Mouse (Mus musculus) MEL (cell line): ENCODE measurements around the gene Irf4. TPM values are rescaled to one million over a fixed set of nuclear protein-coding genes. Genes with fewer than 3 reads are reported as not detected.

Experiments
- DNase-seq: peaks from one replicate; pipeline ENCODE4 v3.0.0; 2011; ENCODE audit warnings: low read depth, low spot score
- H3K27ac ChIP-seq: 2 replicates; pipeline ENCODE4 v1.5.1; 2012; ENCODE audit warnings: low read depth, mild to moderate bottlenecking, control low read depth, low read length, moderate library complexity; ENCODE audit not compliant: control insufficient read depth
- H3K27me3 ChIP-seq, 2 experiments: fragments of 150-350 bp in 1 of 2; sonication (generic) in 1 of 2; 2 replicates each; pipeline ENCODE4 v1.6.1; 2012; ENCODE audit warnings: low read length in 2 of 2, mild to moderate bottlenecking in 2 of 2, improper control_type of control experiment in 1 of 2, moderate library complexity in 1 of 2; ENCODE audit not compliant: insufficient read depth in 2 of 2, control insufficient read depth in 1 of 2
- H3K36me3 ChIP-seq, 2 experiments: 2 replicates each; pipeline ENCODE4 v1.6.1; 2012 to 2014; ENCODE audit warnings: low read length in 2 of 2, improper control_type of control experiment in 1 of 2, inconsistent platforms in 1 of 2, mild to moderate bottlenecking in 1 of 2; ENCODE audit not compliant: insufficient read depth in 2 of 2, control insufficient read depth in 1 of 2
- H3K4me1 ChIP-seq, 2 experiments: fragments of 150-350 bp in 1 of 2; sonication (generic) in 1 of 2; 2 replicates each; pipeline ENCODE4 v1.6.1; 2012; ENCODE audit warnings: low read length in 2 of 2, improper control_type of control experiment in 1 of 2, mild to moderate bottlenecking in 1 of 2; ENCODE audit not compliant: insufficient read depth in 2 of 2, control insufficient read depth in 1 of 2
- H3K4me3 ChIP-seq, 2 experiments: fragments of 150-350 bp in 1 of 2; sonication (generic) in 1 of 2; 2 replicates each; pipeline ENCODE4 v1.5.1; 2012; ENCODE audit warnings: low read depth in 2 of 2, low read length in 2 of 2, mild to moderate bottlenecking in 2 of 2, moderate library complexity in 2 of 2, control low read depth in 1 of 2, improper control_type of control experiment in 1 of 2; ENCODE audit not compliant: control insufficient read depth in 1 of 2, insufficient read depth in 1 of 2
- H3K79me2 ChIP-seq: 2 replicates; pipeline ENCODE4 v1.6.1; 2012; ENCODE audit warnings: mild to moderate bottlenecking, low read length, moderate library complexity; ENCODE audit not compliant: control insufficient read depth, poor library complexity, insufficient read depth
- H3K9ac ChIP-seq: 2 replicates; pipeline ENCODE4 v1.6.1; 2012; ENCODE audit warnings: low read depth, mild to moderate bottlenecking, control low read depth, low read length, moderate library complexity; ENCODE audit not compliant: control insufficient read depth, poor library complexity, severe bottlenecking
- H3K9me3 ChIP-seq: fragments of 150-350 bp; sonication (generic); replicated peaks from 2 replicates; pipeline ENCODE4 v1.6.1; 2012; ENCODE audit warnings: mild to moderate bottlenecking, low read length, improper control_type of control experiment, moderate library complexity; ENCODE audit not compliant: insufficient read depth
- BHLHE40 ChIP-seq: IDR thresholded peaks from 2 replicates; pipeline ENCODE4 v1.6.1; 2012; ENCODE audit warnings: low read depth, mild to moderate bottlenecking, inconsistent platforms, low read length, improper control_type of control experiment, borderline replicate concordance
- CHD2 ChIP-seq: IDR thresholded peaks from 2 replicates; pipeline ENCODE4 v1.6.1; 2011; ENCODE audit warnings: low read length, improper control_type of control experiment
- CTCF ChIP-seq, 3 experiments: IDR thresholded peaks in 2 of 3; conservative IDR thresholded peaks in 1 of 3; 2 replicates each; pipeline ENCODE4 v1.5.1; 2011 to 2012; ENCODE audit warnings: low read length in 3 of 3, low read depth in 2 of 3, mild to moderate bottlenecking in 2 of 3, improper control_type of control experiment in 1 of 3, inconsistent platforms in 1 of 3, mixed read lengths in 1 of 3, moderate library complexity in 1 of 3; ENCODE audit not compliant: control insufficient read depth in 1 of 3, insufficient read depth in 1 of 3, poor library complexity in 1 of 3, severe bottlenecking in 1 of 3
- ELF1 ChIP-seq: IDR thresholded peaks from 2 replicates; pipeline ENCODE4 v1.6.1; 2014; ENCODE audit warnings: low read depth, mild to moderate bottlenecking, inconsistent platforms, low read length, improper control_type of control experiment, moderate library complexity
- EP300 ChIP-seq, 2 experiments: IDR thresholded peaks; 2 replicates each; pipeline ENCODE4 v1.6.1; 2011; ENCODE audit warnings: improper control_type of control experiment in 2 of 2, low read length in 2 of 2, low read depth in 1 of 2, mild to moderate bottlenecking in 1 of 2
- ETS1 ChIP-seq: IDR thresholded peaks from 2 replicates; pipeline ENCODE4 v1.6.1; 2012; ENCODE audit warnings: low read depth, mild to moderate bottlenecking, inconsistent platforms, low read length, improper control_type of control experiment, moderate library complexity
- GATA1 ChIP-seq: IDR thresholded peaks from 2 replicates; pipeline ENCODE4 v1.6.1; 2011; ENCODE audit warnings: low read depth, low read length, improper control_type of control experiment
- HCFC1 ChIP-seq: IDR thresholded peaks from 2 replicates; pipeline ENCODE4 v1.6.1; 2012; ENCODE audit warnings: low read depth, mild to moderate bottlenecking, inconsistent platforms, low read length, improper control_type of control experiment, moderate library complexity
- JUND ChIP-seq: IDR thresholded peaks from 2 replicates; pipeline ENCODE4 v1.6.1; 2011; ENCODE audit warnings: low read depth, mild to moderate bottlenecking, improper control_type of control experiment, low read length
- KAT2A ChIP-seq: conservative IDR thresholded peaks from 2 replicates; pipeline ENCODE4 v1.6.1; 2012; ENCODE audit warnings: low read depth, low read length, improper control_type of control experiment, inconsistent platforms
- MAFK ChIP-seq: IDR thresholded peaks from 2 replicates; pipeline ENCODE4 v1.6.1; 2011; ENCODE audit warnings: low read depth, mild to moderate bottlenecking, low read length, improper control_type of control experiment, borderline replicate concordance
- MAX ChIP-seq: IDR thresholded peaks from 2 replicates; pipeline ENCODE4 v1.6.1; 2011; ENCODE audit warnings: low read length, improper control_type of control experiment
- MXI1 ChIP-seq: IDR thresholded peaks from 2 replicates; pipeline ENCODE4 v1.6.1; 2011; ENCODE audit warnings: mild to moderate bottlenecking, low read depth, low read length, improper control_type of control experiment
- MYB ChIP-seq: IDR thresholded peaks from 2 replicates; pipeline ENCODE4 v1.6.1; 2011; ENCODE audit warnings: mild to moderate bottlenecking, low read depth, low read length, improper control_type of control experiment
- NRF1 ChIP-seq: IDR thresholded peaks from 2 replicates; pipeline ENCODE4 v1.6.1; 2014; ENCODE audit warnings: low read depth, mild to moderate bottlenecking, inconsistent platforms, low read length, improper control_type of control experiment, moderate library complexity; ENCODE audit not compliant: poor library complexity, insufficient read depth, severe bottlenecking
- POLR2A ChIP-seq, 2 experiments: IDR thresholded peaks; 2 replicates each; pipeline ENCODE4 v1.6.1; 2011 to 2012; ENCODE audit warnings: low read length in 2 of 2, mild to moderate bottlenecking in 2 of 2, control low read depth in 1 of 2, improper control_type of control experiment in 1 of 2, low read depth in 1 of 2, moderate library complexity in 1 of 2; ENCODE audit not compliant: control insufficient read depth in 1 of 2, insufficient read depth in 1 of 2, poor library complexity in 1 of 2
- POLR2AphosphoS2 ChIP-seq: IDR thresholded peaks from 2 replicates; pipeline ENCODE4 v1.6.1; 2011; ENCODE audit warnings: low read length, improper control_type of control experiment
- POLR2AphosphoS5 ChIP-seq: IDR thresholded peaks from 2 replicates; pipeline ENCODE4 v1.6.1; 2012; ENCODE audit warnings: low read depth, borderline replicate concordance, mild to moderate bottlenecking, inconsistent platforms, low read length, moderate library complexity, mixed read lengths
- RCOR1 ChIP-seq: IDR thresholded peaks from 2 replicates; pipeline ENCODE4 v1.6.1; 2012; ENCODE audit warnings: low read depth, mild to moderate bottlenecking, inconsistent platforms, low read length, improper control_type of control experiment
- SIN3A ChIP-seq: IDR thresholded peaks from 2 replicates; pipeline ENCODE4 v1.6.1; 2012; ENCODE audit warnings: low read length, improper control_type of control experiment, inconsistent platforms
- TBP ChIP-seq: IDR thresholded peaks from 2 replicates; pipeline ENCODE4 v1.8.0; 2011; ENCODE audit warnings: low read depth, low read length, improper control_type of control experiment
- TCF12 ChIP-seq: IDR thresholded peaks from 2 replicates; pipeline ENCODE4 v1.6.1; 2014; ENCODE audit warnings: low read depth, mild to moderate bottlenecking, inconsistent platforms, low read length, improper control_type of control experiment, moderate library complexity
- UBTF ChIP-seq: IDR thresholded peaks from 2 replicates; pipeline ENCODE4 v1.6.1; 2012; ENCODE audit warnings: low read depth, mild to moderate bottlenecking, inconsistent platforms, low read length, improper control_type of control experiment, moderate library complexity, borderline replicate concordance; ENCODE audit not compliant: insufficient read depth
- ZC3H11A ChIP-seq: IDR thresholded peaks from 2 replicates; pipeline ENCODE4 v1.6.1; 2012; ENCODE audit warnings: low read depth, mild to moderate bottlenecking, inconsistent platforms, low read length, improper control_type of control experiment
- ZKSCAN1 ChIP-seq: IDR thresholded peaks from 2 replicates; pipeline ENCODE4 v1.6.1; 2012; ENCODE audit warnings: low read depth, mild to moderate bottlenecking, inconsistent platforms, low read length, improper control_type of control experiment, moderate library complexity
- ZMIZ1 ChIP-seq: IDR thresholded peaks from 2 replicates; pipeline ENCODE4 v1.6.1; 2012; ENCODE audit warnings: low read depth, mild to moderate bottlenecking, inconsistent platforms, low read length, improper control_type of control experiment, moderate library complexity
- polyA plus RNA-seq, 2 experiments: library from polyadenylated mRNA; stranded (reverse) in 1 of 2; unstranded in 1 of 2; fragments of >175 nt in 1 of 2; fragments of >200 nt in 1 of 2; gene quantifications; 2 replicates each; pipeline versions ENCODE4 v1.2.1 to v1.2.4; 2012; ENCODE audit warnings: low replicate concordance in 2 of 2, low read depth in 1 of 2; ENCODE audit not compliant: insufficient read length in 2 of 2, insufficient read depth in 1 of 2, missing spikeins in 1 of 2
- total RNA-seq: library from RNA; depleted of rRNA; stranded (reverse); fragments of 300-350 nt; gene quantifications from 2 replicates; pipeline ENCODE4 v1.2.3, GENCODE M21; 2012

Irf4 gene
- total and polyA plus RNA-seq, 3 experiments: not detected

DNA sequence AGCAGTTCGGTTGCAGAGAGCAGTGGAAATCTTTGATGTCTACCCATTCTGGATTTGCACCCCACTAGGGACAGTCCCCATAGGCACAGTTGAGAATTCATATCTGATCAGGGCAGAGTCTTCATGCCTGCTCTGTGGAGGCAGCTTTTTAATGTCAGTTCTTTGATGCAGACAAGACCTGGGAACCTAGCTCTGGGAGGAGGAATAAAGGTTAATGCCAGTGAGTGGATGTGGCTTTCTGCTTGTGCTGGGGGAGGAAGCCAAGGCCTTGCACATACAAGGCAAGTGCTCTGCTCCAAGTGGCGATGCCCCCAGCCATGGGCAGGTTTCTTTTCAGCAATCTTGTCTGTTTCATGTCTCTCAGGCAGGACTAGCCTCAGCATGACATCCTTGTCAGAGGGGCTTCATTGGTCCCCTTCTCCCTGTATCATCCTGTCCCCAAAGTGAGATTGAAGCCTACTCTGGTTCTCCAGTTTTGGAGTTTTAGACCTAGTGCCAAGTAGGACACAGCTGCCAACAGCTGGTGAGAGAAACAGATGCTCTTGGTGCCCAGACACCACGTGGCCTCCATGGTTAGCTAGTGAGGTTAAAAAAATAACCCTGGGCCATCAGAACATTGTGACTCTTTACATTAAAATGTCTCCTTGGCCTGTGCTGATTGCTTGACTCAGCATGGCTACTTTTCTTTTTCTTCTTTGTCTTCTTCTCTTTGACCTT is 11.5 kb downstream of the Irf4 start:
- no peak for DNase-seq
- Histone ChIP-seq H3K4me1 (no peaks in the 10 kb centered on the region), H3K4me3 (no peak overlapping the region), H3K79me2 (no peaks in the 10 kb centered on the region), H3K27me3 (no peaks in the 10 kb centered on the region), H3K36me3 (no peaks in the 10 kb centered on the region), H3K9me3 (no peaks in the 10 kb centered on the region), H3K9ac (no peak overlapping the region), H3K27ac (no peak overlapping the region)
- TF ChIP-seq HCFC1 (no peak), MAFK (no peak), CTCF (IDR thresholded peaks at IDR 0.05 in 2 of 3, conservative IDR thresholded peaks at IDR 0.05 in 1 of 3; ENCODE audit: control insufficient read depth in 1 of 3, insufficient read depth in 1 of 3, low read depth in 2 of 3, low read length in 3 of 3, poor library complexity in 1 of 3, severe bottlenecking in 1 of 3) (no peak), CHD2 (no peak), TCF12 (no peak), UBTF (no peak), EP300 (IDR thresholded peaks at IDR 0.05; ENCODE audit: low read depth in 1 of 2, low read length in 2 of 2) (no peak), KAT2A (no peak), BHLHE40 (no peak), MYB (no peak), JUND (no peak)

DNA sequence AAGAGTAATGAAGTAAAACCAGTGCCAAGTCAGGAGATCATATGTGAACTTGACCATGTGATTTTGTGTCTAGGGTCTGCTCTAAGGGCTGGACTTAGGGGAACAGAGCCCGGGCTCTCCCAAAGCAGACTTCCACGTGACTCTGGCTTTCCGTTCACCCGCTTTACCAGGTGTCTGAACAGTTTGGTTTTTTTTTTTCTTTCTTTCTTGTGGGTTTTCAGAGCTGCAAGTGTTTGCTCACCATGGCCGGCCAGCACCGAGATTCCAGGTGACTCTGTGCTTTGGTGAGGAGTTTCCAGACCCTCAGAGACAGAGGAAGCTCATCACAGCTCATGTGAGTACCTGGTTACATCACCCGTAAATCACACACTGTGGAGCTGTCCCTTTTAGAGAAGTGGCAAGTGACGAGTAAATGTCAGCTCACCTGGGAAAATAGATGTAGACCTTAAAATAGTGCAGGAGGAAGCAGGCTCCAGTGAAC is 12.2 kb downstream of the Irf4 start:
- Histone ChIP-seq H3K27me3 (no peaks in the 10 kb centered on the region), H3K9me3 (no peaks in the 10 kb centered on the region), H3K27ac (no peak overlapping the region), H3K4me1 (no peaks in the 10 kb centered on the region), H3K4me3 (no peak overlapping the region), H3K36me3 (no peaks in the 10 kb centered on the region), H3K9ac (no peak overlapping the region), H3K79me2 (no peaks in the 10 kb centered on the region)
- no peak for DNase-seq
- TF ChIP-seq MAX (no peak), POLR2AphosphoS5 (no peak), SIN3A (no peak), GATA1 (no peak), UBTF (no peak), POLR2AphosphoS2 (no peak), BHLHE40 (no peak), MAFK (no peak), ZC3H11A (no peak), HCFC1 (no peak), ETS1 (no peak), NRF1 (no peak), RCOR1 (no peak), POLR2A (IDR thresholded peaks at IDR 0.05; ENCODE audit: control insufficient read depth in 1 of 2, insufficient read depth in 1 of 2, low read depth in 1 of 2, low read length in 2 of 2, poor library complexity in 1 of 2) (no peak), TBP (no peak), MXI1 (no peak), ZMIZ1 (no peak), ELF1 (no peak), ZKSCAN1 (no peak)
